Mouse (Mus musculus) heart, postnatal 4 days (tissue): Measurements from ENCODE around the gene Btbd16. TPM values are rescaled to one million over a fixed set of nuclear protein-coding genes. Genes with fewer than 3 reads are reported as not detected.

Experiments
- DNase-seq: peaks from one replicate; pipeline ENCODE4 v3.0.0; 2021
- total RNA-seq, 2 experiments: library from RNA; stranded (reverse); gene quantifications; 2 replicates each; pipeline ENCODE4 v1.2.3; 2021

Gene Btbd16
- total RNA-seq, 2 experiments from 2014 or later, result 0.16 to 0.24 TPM

GRCm38 (mm10) chr7:130818813-130819212, 44.9 kb downstream of the Btbd16 start:
- no peak for DNase-seq

- DNase-seq, result no peak
Observed at GRCm38 (mm10) chr7:130819624-130820023, 45.8 kb downstream of the Btbd16 start.

GRCm38 (mm10) chr7:130823992-130824391, 50.1 kb downstream of the Btbd16 start:
- DNase-seq, result no peak

GRCm38 (mm10) chr7:130826343-130826742, 52.5 kb downstream of the Btbd16 start:
- DNase-seq, result no peak

GRCm38 (mm10) chr7:130827431-130827830, 53.6 kb downstream of the Btbd16 start:
- peak; percentile 78 for DNase-seq

GRCm38 (mm10) chr7:130827844-130828403, 54.1 kb downstream of the Btbd16 start:
- DNase-seq, result no peak

- no peak for DNase-seq
Observed at GRCm38 (mm10) chr7:130828475-130828874, 54.6 kb downstream of the Btbd16 start.

GRCm38 (mm10) chr7:130831586-130831985, 57.7 kb downstream of the Btbd16 start:
- DNase-seq, result no peak

- DNase-seq, result peak; percentile 42
Observed at GRCm38 (mm10) chr7:130834299-130834698, 60.4 kb downstream of the Btbd16 start.

GRCm38 (mm10) chr7:130834958-130835861, 61.3 kb downstream of the Btbd16 start:
- DNase-seq, result peak; percentile 44

- DNase-seq, result no peak
Observed at GRCm38 (mm10) chr7:130836066-130836465, 62.2 kb downstream of the Btbd16 start.

GRCm38 (mm10) chr7:130837941-130838657, 64.2 kb downstream of the Btbd16 start:
- no peak for DNase-seq

- no peak for DNase-seq
Observed at GRCm38 (mm10) chr7:130838658-130839025, 64.8 kb downstream of the Btbd16 start.

GRCm38 (mm10) chr7:130839380-130840100, 65.7 kb downstream of the Btbd16 start:
- no peak for DNase-seq

GRCm38 (mm10) chr7:130847164-130847718, 73.4 kb downstream of the Btbd16 start:
- DNase-seq, result no peak

- DNase-seq, result no peak
Observed at GRCm38 (mm10) chr7:130854684-130855292, 80.9 kb downstream of the Btbd16 start.

- peak; percentile 27 for DNase-seq
Observed at GRCm38 (mm10) chr7:130855681-130856080, 81.8 kb downstream of the Btbd16 start.

GRCm38 (mm10) chr7:130857973-130858372, 84.1 kb downstream of the Btbd16 start:
- no peak for DNase-seq

GRCm38 (mm10) chr7:130859926-130860325, 86.1 kb downstream of the Btbd16 start:
- no peak for DNase-seq

GRCm38 (mm10) chr7:130860721-130861142, 86.9 kb downstream of the Btbd16 start:
- peak; percentile 23 for DNase-seq

- no peak for DNase-seq
Observed at GRCm38 (mm10) chr7:130862501-130862900, 88.6 kb downstream of the Btbd16 start.

GRCm38 (mm10) chr7:130864711-130865110, 90.8 kb downstream of the Btbd16 start:
- no peak for DNase-seq
